Mouse (Mus musculus) thymus, adult 2 months (tissue): ENCODE measurements around the gene Pcna.

Source experiments
- CTCF ChIP-seq: fragments of 200-500 bp; IDR thresholded peaks from 2 replicates; pipeline ENCODE4 v1.5.1; 2012; ENCODE audit warnings: mild to moderate bottlenecking, control low read depth, low read length, moderate library complexity, borderline replicate concordance; ENCODE audit not compliant: control insufficient read depth, poor library complexity, insufficient read depth; ENCODE audit errors: extremely low read depth
- POLR2A ChIP-seq: fragments of 200-500 bp; IDR thresholded peaks from 2 replicates; pipeline ENCODE4 v1.6.1; 2012; ENCODE audit warnings: mild to moderate bottlenecking, low read length, control low read depth, moderate library complexity; ENCODE audit not compliant: control insufficient read depth, poor library complexity, insufficient read depth; ENCODE audit errors: extremely low read depth

GRCm38 (mm10) chr2:132203186-132203585, 49.9 kb downstream of the Pcna start:
- TF ChIP-seq POLR2A (no peak), CTCF (no peak)
